Mouse (Mus musculus): ENCODE results near the gene Cyp2j6. TPM values are rescaled to one million over a fixed set of nuclear protein-coding genes. Genes with fewer than 3 reads are reported as not detected.
"Not testable (repeated sequence)": the region's sequence is repeated elsewhere in the genome, so short reads cannot be mapped to it uniquely, and the experiment has no call there.

Cyp2j6 gene
- total RNA-seq (2014; rRNA removed) (34.4 and 56.9 TPM in 2 replicates), polyA plus RNA-seq (2012; rRNA removed) (13.5 and 14.0 TPM in 2 replicates)

DNA sequence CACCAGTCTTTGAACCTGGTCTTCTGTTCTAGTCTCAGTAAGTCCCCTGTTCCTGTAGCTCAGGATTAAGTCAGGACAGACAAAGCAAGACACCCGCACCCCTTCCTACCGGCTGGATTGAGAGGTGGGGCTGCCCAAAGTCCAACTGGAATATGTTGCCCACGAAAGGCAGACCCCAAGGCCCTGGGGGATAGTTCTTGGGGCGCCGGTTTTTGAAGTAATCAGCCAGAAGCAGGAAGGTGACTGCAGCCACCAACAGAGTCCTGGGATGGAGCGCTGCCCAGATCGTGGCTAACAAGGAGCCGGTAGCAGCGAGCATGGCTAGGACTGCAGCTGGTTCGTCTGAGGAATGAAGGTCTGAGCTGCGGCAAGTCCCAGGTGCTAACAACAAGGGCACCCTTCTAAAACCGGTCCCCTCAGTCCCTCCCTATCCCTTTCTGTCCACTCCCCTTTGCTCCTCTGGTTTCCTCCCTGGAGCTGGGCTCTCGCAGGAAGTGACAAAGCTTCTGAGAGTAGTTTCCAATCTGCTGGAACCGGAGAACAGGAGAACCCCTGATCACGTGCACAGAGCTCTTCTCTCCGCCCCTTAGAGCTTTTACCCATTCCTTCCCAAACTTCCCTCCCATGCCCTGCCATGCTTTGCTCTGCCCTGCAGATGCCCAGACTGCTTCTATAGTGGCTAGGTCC lies at the start of gene Cyp2j6:
Gene Cyp2j6 (minus strand): TSS at position 529 of the 687 bp plus-strand sequence.
- H3K79me2 ChIP-seq (ENCODE audit: control insufficient read depth, insufficient read depth, low read length), result peaks cover 5% of the 10 kb centered on the region; the same call in 1 of the 2 replicates
- DNase-seq (ENCODE audit: extremely low read depth, low read depth, low spot score), result peak; percentile 87
- H3K36me3 ChIP-seq (ENCODE audit: control insufficient read depth, insufficient read depth, low read length), result no peaks in the 10 kb centered on the region
- peak within 1 kb of the TSS; percentile 47 for H3K27ac ChIP-seq (replicated peaks; ENCODE audit: insufficient read depth, low read depth, low read length)
- TF ChIP-seq CTCF (IDR thresholded peaks at IDR 0.05; ENCODE audit: low read depth, low read length), result no peak
- TF ChIP-seq POLR2A (IDR thresholded peaks at IDR 0.05; ENCODE audit: extremely low read depth, insufficient read depth, low read length), result peak; percentile 53; the same call in 1 of the 2 replicates
- H3K4me1 ChIP-seq (ENCODE audit: control insufficient read depth, insufficient read depth, low read length), result peaks cover 7% of the 10 kb centered on the region; the same call in 1 of the 2 replicates
- H3K9ac ChIP-seq (ENCODE audit: low read depth, low read length), result peak within 1 kb of the TSS; percentile 70
- peak within 1 kb of the TSS; percentile 74 for H3K4me3 ChIP-seq (ENCODE audit: insufficient read depth, low read depth, low read length)
- H3K27me3 ChIP-seq (ENCODE audit: control insufficient read depth, insufficient read depth, low read length), result no peaks in the 10 kb centered on the region
- 5% methylated on average over 16 of the region's 16 CpGs for WGBS

- Histone ChIP-seq H3K27ac (replicated peaks; ENCODE audit: insufficient read depth, low read depth, low read length) (peak overlapping the region; percentile 64), H3K79me2 (ENCODE audit: control insufficient read depth, insufficient read depth, low read length) (no peaks in the 10 kb centered on the region), H3K9ac (ENCODE audit: low read depth, low read length) (no peak overlapping the region), H3K36me3 (ENCODE audit: control insufficient read depth, insufficient read depth, low read length) (no peaks in the 10 kb centered on the region), H3K4me3 (ENCODE audit: insufficient read depth, low read depth, low read length) (no peak overlapping the region), H3K27me3 (ENCODE audit: control insufficient read depth, insufficient read depth, low read length) (no peaks in the 10 kb centered on the region), H3K4me1 (ENCODE audit: control insufficient read depth, insufficient read depth, low read length) (no peaks in the 10 kb centered on the region)
- DNase-seq (ENCODE audit: extremely low read depth, low read depth, low spot score), result peak; percentile 70
- WGBS, result 34% methylated on average over 4 of the region's 4 CpGs
- TF ChIP-seq POLR2A (IDR thresholded peaks at IDR 0.05; ENCODE audit: extremely low read depth, insufficient read depth, low read length), result no peak
- peak; percentile 45 for TF ChIP-seq CTCF (IDR thresholded peaks at IDR 0.05; ENCODE audit: low read depth, low read length)
Observed at GRCm38 (mm10) chr4:96591791-96592150, 38.3 kb upstream of the Cyp2j6 start.

GRCm38 (mm10) chr4:96590911-96591790 lies 37.7 kb upstream of the Cyp2j6 start, which contains the start of gene Cyp2j9:
TSS of gene Cyp2j9 (minus strand) at chr4:96591578.
- no peaks in the 10 kb centered on the region for H3K4me1 ChIP-seq (ENCODE audit: control insufficient read depth, insufficient read depth, low read length)
- H3K27me3 ChIP-seq (ENCODE audit: control insufficient read depth, insufficient read depth, low read length), result no peaks in the 10 kb centered on the region
- TF ChIP-seq POLR2A (IDR thresholded peaks at IDR 0.05; ENCODE audit: extremely low read depth, insufficient read depth, low read length) (no peak), CTCF (IDR thresholded peaks at IDR 0.05; ENCODE audit: low read depth, low read length) (0 out of 2 replicates have a peak, but pooled peaks have one; percentile 2)
- no peaks in the 10 kb centered on the region for H3K36me3 ChIP-seq (ENCODE audit: control insufficient read depth, insufficient read depth, low read length)
- H3K27ac ChIP-seq (replicated peaks; ENCODE audit: insufficient read depth, low read depth, low read length), result peak within 1 kb of the TSS; percentile 64
- H3K4me3 ChIP-seq (ENCODE audit: insufficient read depth, low read depth, low read length), result peak within 1 kb of the TSS; percentile 50
- DNase-seq (ENCODE audit: extremely low read depth, low read depth, low spot score), result no peak
- 28% methylated on average over 18 of the region's 18 CpGs for WGBS
- no peaks in the 10 kb centered on the region for H3K79me2 ChIP-seq (ENCODE audit: control insufficient read depth, insufficient read depth, low read length)
- peak within 1 kb of the TSS; percentile 14 for H3K9ac ChIP-seq (ENCODE audit: low read depth, low read length)

GRCm38 (mm10) chr4:96581425-96582088 lies 28.1 kb upstream of the Cyp2j6 start:
- peaks cover 3% of the 10 kb centered on the region for H3K4me1 ChIP-seq (ENCODE audit: control insufficient read depth, insufficient read depth, low read length)
- no peak overlapping the region for H3K4me3 ChIP-seq (ENCODE audit: insufficient read depth, low read depth, low read length)
- H3K36me3 ChIP-seq (ENCODE audit: control insufficient read depth, insufficient read depth, low read length), result peaks cover 19% of the 10 kb centered on the region
- H3K27me3 ChIP-seq (ENCODE audit: control insufficient read depth, insufficient read depth, low read length), result no peaks in the 10 kb centered on the region
- H3K27ac ChIP-seq (replicated peaks; ENCODE audit: insufficient read depth, low read depth, low read length), result no peak overlapping the region
- TF ChIP-seq POLR2A (IDR thresholded peaks at IDR 0.05; ENCODE audit: extremely low read depth, insufficient read depth, low read length), result no peak
- TF ChIP-seq CTCF (IDR thresholded peaks at IDR 0.05; ENCODE audit: low read depth, low read length), result no peak
- DNase-seq (ENCODE audit: extremely low read depth, low read depth, low spot score), result no peak
- no peak overlapping the region for H3K9ac ChIP-seq (ENCODE audit: low read depth, low read length)
- 83% methylated on average over 1 of the region's 1 CpGs for WGBS
- H3K79me2 ChIP-seq (ENCODE audit: control insufficient read depth, insufficient read depth, low read length), result no peaks in the 10 kb centered on the region

GRCm38 (mm10) chr4:96580351-96580750 lies 26.9 kb upstream of the Cyp2j6 start:
- H3K27ac ChIP-seq (replicated peaks; ENCODE audit: insufficient read depth, low read depth, low read length); H3K4me3 ChIP-seq (ENCODE audit: insufficient read depth, low read depth, low read length); H3K4me1 ChIP-seq (ENCODE audit: control insufficient read depth, insufficient read depth, low read length); H3K9ac ChIP-seq (ENCODE audit: low read depth, low read length); H3K27me3 ChIP-seq (ENCODE audit: control insufficient read depth, insufficient read depth, low read length); DNase-seq (ENCODE audit: extremely low read depth, low read depth, low spot score); H3K79me2 ChIP-seq (ENCODE audit: control insufficient read depth, insufficient read depth, low read length): not testable (repeated sequence)
- WGBS, result 51% methylated on average over 6 of the region's 6 CpGs
- peaks cover 21% of the 10 kb centered on the region for H3K36me3 ChIP-seq (ENCODE audit: control insufficient read depth, insufficient read depth, low read length)

Measured in liver, adult 2 months (tissue).